Mouse (Mus musculus) midbrain, embryonic 10.5 days (tissue): ENCODE data around the gene 5830411N06Rik. TPM values are rescaled to one million over a fixed set of nuclear protein-coding genes. Genes with fewer than 3 reads are reported as not detected.

Experiments used
- DNase-seq: peaks from one replicate; pipeline ENCODE4 v3.0.0-alpha.2; 2017; ENCODE audit warnings: low spot score
- H3K27ac ChIP-seq: fragments of 300-500 bp; sonication (generic); replicated peaks from 2 replicates; pipeline ENCODE4 v1.5.1; 2016; ENCODE audit warnings: mild to moderate bottlenecking
- H3K27me3 ChIP-seq: fragments of 300-500 bp; sonication (generic); 2 replicates; pipeline ENCODE4 v1.6.1; 2016; ENCODE audit warnings: low read depth, mild to moderate bottlenecking; ENCODE audit not compliant: poor library complexity, severe bottlenecking
- H3K36me3 ChIP-seq: fragments of 300-500 bp; sonication (generic); 2 replicates; pipeline ENCODE4 v1.6.1; 2016; ENCODE audit warnings: mild to moderate bottlenecking, moderate library complexity
- H3K4me1 ChIP-seq: fragments of 300-500 bp; sonication (generic); 2 replicates; pipeline ENCODE4 v1.6.1; 2016
- H3K4me3 ChIP-seq: fragments of 300-500 bp; sonication (generic); 2 replicates; pipeline ENCODE4 v1.5.1; 2016; ENCODE audit warnings: mild to moderate bottlenecking, moderate library complexity
- H3K9me3 ChIP-seq: fragments of 300-500 bp; sonication (generic); replicated peaks from 2 replicates; pipeline ENCODE4 v1.6.1; 2016; ENCODE audit warnings: mild to moderate bottlenecking
- WGBS: fragments of 180-500 bp; shearing (Covaris S2); methylation state at CpG from one replicate; pipeline ENCODE4 v1.1.7; 2016; 5-methylcytosine and 5-hydroxymethylcytosine counted together
- polyA plus RNA-seq: library from polyadenylated mRNA; unstranded; fragments of >200 nt; fragmentation: Nextera tagmentation; extraction: Ambion mirVana; gene quantifications from 2 replicates; pipeline ENCODE4 v1.2.1, GENCODE M21; 2016

The 5830411N06Rik gene
- polyA plus RNA-seq, result not detected in 2 replicates

GRCm38 (mm10) chr7:140247216-140247615 is at the start of gene 5830411N06Rik:
Gene 5830411N06Rik (plus strand): TSS chr7:140247284.
- H3K4me1 ChIP-seq, result no peaks in the 10 kb centered on the region
- H3K27ac ChIP-seq, result no peak within 1 kb of the TSS
- H3K4me3 ChIP-seq, result no peak within 1 kb of the TSS
- H3K36me3 ChIP-seq, result no peaks in the 10 kb centered on the region
- no peaks in the 10 kb centered on the region; the same call in 1 of the 2 replicates for H3K9me3 ChIP-seq
- no peak for DNase-seq
- no peaks in the 10 kb centered on the region for H3K27me3 ChIP-seq
- 83% methylated on average over 4 of the region's 4 CpGs for WGBS

DNA sequence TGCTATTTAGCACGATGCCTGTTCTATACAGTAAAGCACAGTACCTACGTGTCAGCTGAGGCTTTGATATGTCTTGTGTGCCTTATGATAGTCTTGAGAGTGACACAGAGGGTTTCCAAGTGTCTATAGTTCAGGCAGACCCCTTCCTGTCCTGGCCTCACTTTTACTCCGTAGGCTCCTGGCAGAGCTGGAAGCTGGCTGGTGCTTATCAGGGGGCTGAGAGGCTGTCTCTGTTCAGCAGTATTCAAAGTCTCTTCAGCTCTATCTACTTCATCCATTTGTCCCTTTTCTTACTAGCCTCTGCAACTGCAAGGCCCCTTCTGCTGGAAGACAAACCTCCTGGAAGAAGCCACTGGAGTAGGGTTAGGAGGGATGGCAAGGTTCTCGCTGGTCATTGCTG is 46.0 kb upstream of the 5830411N06Rik start:
- WGBS, result 89% methylated on average over 4 of the region's 4 CpGs
- no peaks in the 10 kb centered on the region for H3K9me3 ChIP-seq
- DNase-seq, result no peak
- H3K27ac ChIP-seq, result no peak overlapping the region
- no peaks in the 10 kb centered on the region for H3K4me1 ChIP-seq
- H3K4me3 ChIP-seq, result no peak overlapping the region
- H3K27me3 ChIP-seq, result no peaks in the 10 kb centered on the region
- no peaks in the 10 kb centered on the region for H3K36me3 ChIP-seq

DNA sequence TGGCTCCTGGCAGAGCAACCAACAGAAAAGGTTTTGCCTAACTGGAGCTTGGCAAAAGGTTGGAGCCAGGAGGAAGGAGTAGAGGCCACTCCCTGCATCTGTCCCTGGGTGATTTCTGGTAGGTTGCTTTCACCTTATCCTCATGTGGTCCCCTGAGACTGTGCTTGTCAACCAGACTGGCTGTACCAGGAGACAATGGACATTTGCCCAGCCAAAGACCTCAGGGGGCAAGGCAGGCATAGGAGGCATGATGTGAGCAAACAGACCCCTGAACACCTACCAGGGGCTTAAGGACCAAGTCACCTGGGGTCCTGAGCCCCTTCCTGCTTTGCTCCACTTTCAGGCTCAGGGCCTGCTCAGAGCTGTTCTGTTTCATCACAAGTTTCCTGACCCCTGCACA is 41.2 kb upstream of the 5830411N06Rik start, which contains the start of gene Olfr524:
Gene Olfr524 (minus strand): TSS at position 101 of the 400 bp plus-strand sequence.
- no peaks in the 10 kb centered on the region for H3K9me3 ChIP-seq
- H3K4me1 ChIP-seq, result no peaks in the 10 kb centered on the region
- no peak within 1 kb of the TSS for H3K27ac ChIP-seq
- DNase-seq, result no peak
- H3K36me3 ChIP-seq, result no peaks in the 10 kb centered on the region
- H3K4me3 ChIP-seq, result no peak within 1 kb of the TSS
- no peaks in the 10 kb centered on the region for H3K27me3 ChIP-seq

GRCm38 (mm10) chr7:140206904-140207303 is 40.2 kb upstream of the 5830411N06Rik start:
- Histone ChIP-seq H3K27ac (no peak overlapping the region), H3K9me3 (no peaks in the 10 kb centered on the region), H3K4me1 (no peaks in the 10 kb centered on the region), H3K27me3 (no peaks in the 10 kb centered on the region), H3K4me3 (no peak overlapping the region), H3K36me3 (no peaks in the 10 kb centered on the region)
- 87% methylated on average over 3 of the region's 3 CpGs for WGBS
- DNase-seq, result no peak

GRCm38 (mm10) chr7:140208153-140208552 is 38.9 kb upstream of the 5830411N06Rik start:
- no peak overlapping the region for H3K4me3 ChIP-seq
- no peak overlapping the region for H3K27ac ChIP-seq
- 80% methylated on average over 8 of the region's 8 CpGs for WGBS
- H3K27me3 ChIP-seq, result no peaks in the 10 kb centered on the region
- no peaks in the 10 kb centered on the region for H3K9me3 ChIP-seq
- no peaks in the 10 kb centered on the region for H3K4me1 ChIP-seq
- DNase-seq, result no peak
- H3K36me3 ChIP-seq, result no peaks in the 10 kb centered on the region

DNA sequence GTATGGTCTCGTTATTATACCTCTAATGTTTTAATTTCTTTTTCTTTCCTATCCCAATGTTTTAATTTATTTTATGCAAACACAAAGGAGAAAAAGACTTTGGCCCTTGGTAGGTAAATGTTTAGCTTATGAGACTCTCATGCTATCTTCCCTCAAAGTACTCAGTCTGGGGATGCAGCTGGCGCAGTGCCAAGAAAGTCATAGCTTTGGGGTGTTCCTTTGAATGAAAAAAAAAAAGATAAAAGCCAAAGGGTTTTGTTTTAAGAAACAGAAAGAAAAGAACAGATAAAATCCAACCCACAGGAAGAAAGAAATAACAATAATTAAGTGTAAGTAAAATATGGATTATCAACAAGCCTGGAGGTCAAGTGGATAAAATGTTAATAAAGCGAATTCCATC is 38.4 kb upstream of the 5830411N06Rik start:
- Histone ChIP-seq H3K27me3 (no peaks in the 10 kb centered on the region), H3K36me3 (no peaks in the 10 kb centered on the region), H3K9me3 (no peaks in the 10 kb centered on the region), H3K27ac (no peak overlapping the region), H3K4me3 (no peak overlapping the region), H3K4me1 (no peaks in the 10 kb centered on the region)
- WGBS, result 84% methylated on average over 3 of the region's 3 CpGs
- DNase-seq, result no peak

DNA sequence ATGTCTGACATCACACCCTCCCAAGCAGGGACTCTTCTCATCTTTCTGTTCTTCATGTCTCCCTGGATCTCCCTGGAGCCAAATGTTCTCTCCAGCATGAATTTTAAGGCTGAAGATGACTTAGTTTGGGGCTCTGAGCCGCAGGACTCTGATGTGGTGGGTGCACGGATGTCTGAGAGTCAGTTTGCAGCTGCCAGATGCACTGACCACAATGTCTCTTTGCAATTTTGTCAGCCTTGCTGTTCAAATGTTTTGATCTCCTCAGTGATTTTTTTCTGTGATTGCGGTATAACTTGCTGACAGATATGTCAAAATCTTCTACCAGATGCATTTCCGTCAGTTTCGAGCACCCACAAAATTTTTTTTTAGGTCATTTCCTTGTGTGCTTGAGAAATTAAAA is 33.2 kb upstream of the 5830411N06Rik start:
- Histone ChIP-seq H3K27me3 (no peaks in the 10 kb centered on the region), H3K36me3 (no peaks in the 10 kb centered on the region), H3K27ac (no peak overlapping the region), H3K9me3 (no peaks in the 10 kb centered on the region), H3K4me3 (no peak overlapping the region), H3K4me1 (no peaks in the 10 kb centered on the region)
- WGBS, result 84% methylated on average over 5 of the region's 5 CpGs
- no peak for DNase-seq

- Histone ChIP-seq H3K27ac (no peak within 1 kb of the TSS), H3K36me3 (no peaks in the 10 kb centered on the region), H3K4me1 (no peaks in the 10 kb centered on the region), H3K4me3 (no peak within 1 kb of the TSS), H3K9me3 (no peaks in the 10 kb centered on the region), H3K27me3 (no peaks in the 10 kb centered on the region)
- DNase-seq, result no peak
- 88% methylated on average over 2 of the region's 2 CpGs for WGBS
Observed at GRCm38 (mm10) chr7:140217967-140218366, 29.1 kb upstream of the 5830411N06Rik start, which contains the start of gene Cd163l1. Gene Cd163l1 (plus strand): TSS chr7:140218267.

- Histone ChIP-seq H3K4me1 (no peaks in the 10 kb centered on the region), H3K36me3 (no peaks in the 10 kb centered on the region), H3K27me3 (no peaks in the 10 kb centered on the region), H3K4me3 (no peak overlapping the region), H3K27ac (no peak overlapping the region), H3K9me3 (no peaks in the 10 kb centered on the region)
- 15% methylated on average over 1 of the region's 1 CpGs for WGBS
- DNase-seq, result no peak
Observed at GRCm38 (mm10) chr7:140219268-140219667, 27.8 kb upstream of the 5830411N06Rik start.

DNA sequence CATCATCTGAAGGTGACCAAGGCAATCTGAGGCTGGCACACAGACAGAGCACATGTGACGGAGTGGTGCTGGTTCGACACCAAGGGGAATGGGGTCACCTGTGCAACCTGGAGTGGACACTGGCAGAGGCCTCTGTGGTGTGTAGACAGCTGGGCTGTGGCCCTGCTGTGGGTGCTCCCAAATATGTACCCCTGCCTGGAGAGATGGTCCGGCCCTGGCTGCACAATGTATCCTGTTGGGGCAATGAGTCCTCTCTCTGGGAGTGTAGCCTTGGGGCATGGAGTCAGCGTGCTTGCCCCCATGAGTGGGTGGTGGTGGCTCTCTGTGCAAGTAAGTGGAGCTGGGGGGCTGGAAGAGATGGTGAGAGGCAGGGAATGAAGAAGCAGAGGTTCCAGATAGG is 26.7 kb upstream of the 5830411N06Rik start:
- H3K27me3 ChIP-seq, result no peaks in the 10 kb centered on the region
- no peak overlapping the region for H3K4me3 ChIP-seq
- no peak overlapping the region for H3K27ac ChIP-seq
- no peaks in the 10 kb centered on the region for H3K36me3 ChIP-seq
- no peaks in the 10 kb centered on the region for H3K9me3 ChIP-seq
- WGBS, result 83% methylated on average over 4 of the region's 4 CpGs
- no peaks in the 10 kb centered on the region for H3K4me1 ChIP-seq
- DNase-seq, result no peak

- Histone ChIP-seq H3K27ac (no peak overlapping the region), H3K4me1 (no peaks in the 10 kb centered on the region), H3K4me3 (no peak overlapping the region), H3K36me3 (no peaks in the 10 kb centered on the region), H3K9me3 (no peaks in the 10 kb centered on the region), H3K27me3 (no peaks in the 10 kb centered on the region)
- WGBS, result 90% methylated on average over 13 of the region's 13 CpGs
- no peak for DNase-seq
Observed at GRCm38 (mm10) chr7:140224209-140224608, 22.9 kb upstream of the 5830411N06Rik start.

GRCm38 (mm10) chr7:140228476-140228875 is 18.6 kb upstream of the 5830411N06Rik start:
- no peaks in the 10 kb centered on the region for H3K9me3 ChIP-seq
- no peak for DNase-seq
- no peak overlapping the region for H3K27ac ChIP-seq
- no peaks in the 10 kb centered on the region for H3K4me1 ChIP-seq
- 88% methylated on average over 13 of the region's 13 CpGs for WGBS
- H3K36me3 ChIP-seq, result no peaks in the 10 kb centered on the region
- no peak overlapping the region for H3K4me3 ChIP-seq
- no peaks in the 10 kb centered on the region for H3K27me3 ChIP-seq

GRCm38 (mm10) chr7:140231026-140231425 is 16.1 kb upstream of the 5830411N06Rik start:
- H3K4me1 ChIP-seq, result no peaks in the 10 kb centered on the region
- H3K27ac ChIP-seq, result no peak overlapping the region
- 77% methylated on average over 2 of the region's 2 CpGs for WGBS
- DNase-seq, result no peak
- no peaks in the 10 kb centered on the region for H3K27me3 ChIP-seq
- no peak overlapping the region for H3K4me3 ChIP-seq
- H3K36me3 ChIP-seq, result no peaks in the 10 kb centered on the region
- H3K9me3 ChIP-seq, result no peaks in the 10 kb centered on the region

GRCm38 (mm10) chr7:140233696-140234095 is 13.4 kb upstream of the 5830411N06Rik start:
- H3K9me3 ChIP-seq, result no peaks in the 10 kb centered on the region
- no peak for DNase-seq
- H3K36me3 ChIP-seq, result no peaks in the 10 kb centered on the region
- H3K4me1 ChIP-seq, result no peaks in the 10 kb centered on the region
- no peak overlapping the region for H3K27ac ChIP-seq
- WGBS, result 89% methylated on average over 3 of the region's 3 CpGs
- no peak overlapping the region for H3K4me3 ChIP-seq
- no peaks in the 10 kb centered on the region for H3K27me3 ChIP-seq
